Mouse (Mus musculus): ENCODE measurements around the gene Mreg. TPM values are rescaled to one million over a fixed set of nuclear protein-coding genes. Genes with fewer than 3 reads are reported as not detected.
"Not testable (repeated sequence)": the region's sequence is repeated elsewhere in the genome, so short reads cannot be mapped to it uniquely, and the experiment has no call there.

Mreg gene
- polyA plus RNA-seq, 1 experiment from 2014 or later: 12.4 TPM

- no peaks in the 10 kb centered on the region for H3K4me1 ChIP-seq (ENCODE audit: control insufficient read depth, insufficient read depth, low read length)
- no peak for ATAC-seq (ENCODE audit: insufficient read depth, low FRiP score)
- H3K27me3 ChIP-seq (ENCODE audit: control insufficient read depth, insufficient read depth, low read length): peaks cover 2% of the 10 kb centered on the region; the same call in 1 of the 2 replicates
- H3K36me3 ChIP-seq (ENCODE audit: control insufficient read depth, insufficient read depth, low read length): no peaks in the 10 kb centered on the region
- H3K4me3 ChIP-seq (replicated peaks; ENCODE audit: low read length): no peak overlapping the region
- H3K9ac ChIP-seq (ENCODE audit: low read length): no peak overlapping the region
- no peak overlapping the region for H3K4me2 ChIP-seq (ENCODE audit: low read depth, low read length)
- H3K27ac ChIP-seq (ENCODE audit: low read length): no peak overlapping the region
- WGBS: 33% methylated on average over 3 of the region's 3 CpGs
- no peaks in the 10 kb centered on the region for H3K9me3 ChIP-seq (replicated peaks; ENCODE audit: control insufficient read depth, low read length)
Measured at GRCm38 (mm10) chr1:72228974-72229373, 16.9 kb upstream of the Mreg start.

- no peak for ATAC-seq (ENCODE audit: insufficient read depth, low FRiP score)
- Histone ChIP-seq H3K9ac (ENCODE audit: low read length) (no peak overlapping the region), H3K4me2 (ENCODE audit: low read depth, low read length) (no peak overlapping the region), H3K27me3 (ENCODE audit: control insufficient read depth, insufficient read depth, low read length) (peaks cover 6% of the 10 kb centered on the region; the same call in 1 of the 2 replicates), H3K9me3 (replicated peaks; ENCODE audit: control insufficient read depth, low read length) (no peaks in the 10 kb centered on the region), H3K4me1 (ENCODE audit: control insufficient read depth, insufficient read depth, low read length) (no peaks in the 10 kb centered on the region), H3K36me3 (ENCODE audit: control insufficient read depth, insufficient read depth, low read length) (no peaks in the 10 kb centered on the region), H3K4me3 (replicated peaks; ENCODE audit: low read length) (no peak overlapping the region), H3K27ac (ENCODE audit: low read length) (no peak overlapping the region)
- 89% methylated on average over 5 of the region's 5 CpGs for WGBS
Measured at GRCm38 (mm10) chr1:72227546-72227945, 15.4 kb upstream of the Mreg start.

GRCm38 (mm10) chr1:72226887-72227481 is 14.9 kb upstream of the Mreg start:
- no peak overlapping the region for H3K27ac ChIP-seq (ENCODE audit: low read length)
- peaks cover 6% of the 10 kb centered on the region; the same call in 1 of the 2 replicates for H3K27me3 ChIP-seq (ENCODE audit: control insufficient read depth, insufficient read depth, low read length)
- no peak overlapping the region for H3K4me2 ChIP-seq (ENCODE audit: low read depth, low read length)
- ATAC-seq (ENCODE audit: insufficient read depth, low FRiP score): no peak
- H3K36me3 ChIP-seq (ENCODE audit: control insufficient read depth, insufficient read depth, low read length): no peaks in the 10 kb centered on the region
- no peak overlapping the region for H3K9ac ChIP-seq (ENCODE audit: low read length)
- no peak overlapping the region for H3K4me3 ChIP-seq (replicated peaks; ENCODE audit: low read length)
- WGBS: 32% methylated on average over 4 of the region's 4 CpGs
- H3K4me1 ChIP-seq (ENCODE audit: control insufficient read depth, insufficient read depth, low read length): no peaks in the 10 kb centered on the region
- H3K9me3 ChIP-seq (replicated peaks; ENCODE audit: control insufficient read depth, low read length): no peaks in the 10 kb centered on the region

GRCm38 (mm10) chr1:72226172-72226886 is 14.2 kb upstream of the Mreg start:
- H3K27me3 ChIP-seq (ENCODE audit: control insufficient read depth, insufficient read depth, low read length): peaks cover 6% of the 10 kb centered on the region; the same call in 1 of the 2 replicates
- under 1% methylated on average over 9 of the region's 18 CpGs for WGBS
- no peak overlapping the region for H3K27ac ChIP-seq (ENCODE audit: low read length)
- no peaks in the 10 kb centered on the region for H3K36me3 ChIP-seq (ENCODE audit: control insufficient read depth, insufficient read depth, low read length)
- no peaks in the 10 kb centered on the region for H3K9me3 ChIP-seq (replicated peaks; ENCODE audit: control insufficient read depth, low read length)
- H3K4me3 ChIP-seq (replicated peaks; ENCODE audit: low read length): peak overlapping the region; percentile 55
- no peak overlapping the region for H3K9ac ChIP-seq (ENCODE audit: low read length)
- peak overlapping the region; percentile 54 for H3K4me2 ChIP-seq (ENCODE audit: low read depth, low read length)
- H3K4me1 ChIP-seq (ENCODE audit: control insufficient read depth, insufficient read depth, low read length): no peaks in the 10 kb centered on the region
- peak; percentile 90 for ATAC-seq (ENCODE audit: insufficient read depth, low FRiP score)

- H3K27me3 ChIP-seq (ENCODE audit: control insufficient read depth, insufficient read depth, low read length); H3K9me3 ChIP-seq (replicated peaks; ENCODE audit: control insufficient read depth, low read length); H3K36me3 ChIP-seq (ENCODE audit: control insufficient read depth, insufficient read depth, low read length); H3K4me1 ChIP-seq (ENCODE audit: control insufficient read depth, insufficient read depth, low read length); H3K27ac ChIP-seq (ENCODE audit: low read length): not testable (repeated sequence)
- ATAC-seq (ENCODE audit: insufficient read depth, low FRiP score): peak; percentile 91
- H3K4me2 ChIP-seq (ENCODE audit: low read depth, low read length): peak overlapping the region; percentile 54
- H3K9ac ChIP-seq (ENCODE audit: low read length): peak overlapping the region; percentile 62
- WGBS: under 1% methylated on average over 25 of the region's 31 CpGs
- H3K4me3 ChIP-seq (replicated peaks; ENCODE audit: low read length): peak overlapping the region; percentile 55
Measured at GRCm38 (mm10) chr1:72225720-72226171, 13.6 kb upstream of the Mreg start.

- peak overlapping the region; percentile 55 for H3K4me3 ChIP-seq (replicated peaks; ENCODE audit: low read length)
- no peaks in the 10 kb centered on the region for H3K9me3 ChIP-seq (replicated peaks; ENCODE audit: control insufficient read depth, low read length)
- H3K4me2 ChIP-seq (ENCODE audit: low read depth, low read length): peak overlapping the region; percentile 54
- H3K27ac ChIP-seq (ENCODE audit: low read length): no peak overlapping the region
- ATAC-seq (ENCODE audit: insufficient read depth, low FRiP score): no peak
- peaks cover 6% of the 10 kb centered on the region; the same call in 1 of the 2 replicates for H3K27me3 ChIP-seq (ENCODE audit: control insufficient read depth, insufficient read depth, low read length)
- peak overlapping the region; percentile 62 for H3K9ac ChIP-seq (ENCODE audit: low read length)
- 10% methylated on average over 13 of the region's 13 CpGs for WGBS
- no peaks in the 10 kb centered on the region for H3K36me3 ChIP-seq (ENCODE audit: control insufficient read depth, insufficient read depth, low read length)
- H3K4me1 ChIP-seq (ENCODE audit: control insufficient read depth, insufficient read depth, low read length): no peaks in the 10 kb centered on the region
Measured at GRCm38 (mm10) chr1:72225054-72225718, 13.1 kb upstream of the Mreg start.

GRCm38 (mm10) chr1:72220008-72220407 is 7.9 kb upstream of the Mreg start:
- ATAC-seq (ENCODE audit: insufficient read depth, low FRiP score): no peak
- no peaks in the 10 kb centered on the region for H3K36me3 ChIP-seq (ENCODE audit: control insufficient read depth, insufficient read depth, low read length)
- no peak overlapping the region for H3K9ac ChIP-seq (ENCODE audit: low read length)
- H3K27me3 ChIP-seq (ENCODE audit: control insufficient read depth, insufficient read depth, low read length): peaks cover 6% of the 10 kb centered on the region; the same call in 1 of the 2 replicates
- no peak overlapping the region for H3K4me2 ChIP-seq (ENCODE audit: low read depth, low read length)
- no peaks in the 10 kb centered on the region for H3K9me3 ChIP-seq (replicated peaks; ENCODE audit: control insufficient read depth, low read length)
- no peak overlapping the region for H3K4me3 ChIP-seq (replicated peaks; ENCODE audit: low read length)
- no peaks in the 10 kb centered on the region for H3K4me1 ChIP-seq (ENCODE audit: control insufficient read depth, insufficient read depth, low read length)
- 28% methylated on average over 4 of the region's 4 CpGs for WGBS
- H3K27ac ChIP-seq (ENCODE audit: low read length): no peak overlapping the region

GRCm38 (mm10) chr1:72219116-72219515 is 7.0 kb upstream of the Mreg start:
- Histone ChIP-seq H3K36me3 (ENCODE audit: control insufficient read depth, insufficient read depth, low read length) (no peaks in the 10 kb centered on the region), H3K4me3 (replicated peaks; ENCODE audit: low read length) (no peak overlapping the region), H3K9me3 (replicated peaks; ENCODE audit: control insufficient read depth, low read length) (no peaks in the 10 kb centered on the region), H3K27ac (ENCODE audit: low read length) (no peak overlapping the region), H3K27me3 (ENCODE audit: control insufficient read depth, insufficient read depth, low read length) (peaks cover 6% of the 10 kb centered on the region; the same call in 1 of the 2 replicates), H3K9ac (ENCODE audit: low read length) (no peak overlapping the region), H3K4me1 (ENCODE audit: control insufficient read depth, insufficient read depth, low read length) (no peaks in the 10 kb centered on the region), H3K4me2 (ENCODE audit: low read depth, low read length) (no peak overlapping the region)
- peak; percentile 68; the same call in 1 of the 2 replicates for ATAC-seq (ENCODE audit: insufficient read depth, low FRiP score)
- WGBS: 13% methylated on average over 2 of the region's 2 CpGs

- no peak overlapping the region for H3K27ac ChIP-seq (ENCODE audit: low read length)
- no peak for ATAC-seq (ENCODE audit: insufficient read depth, low FRiP score)
- no peaks in the 10 kb centered on the region for H3K4me1 ChIP-seq (ENCODE audit: control insufficient read depth, insufficient read depth, low read length)
- no peak overlapping the region for H3K4me3 ChIP-seq (replicated peaks; ENCODE audit: low read length)
- 40% methylated on average over 2 of the region's 2 CpGs for WGBS
- peaks cover 6% of the 10 kb centered on the region; the same call in 1 of the 2 replicates for H3K27me3 ChIP-seq (ENCODE audit: control insufficient read depth, insufficient read depth, low read length)
- H3K36me3 ChIP-seq (ENCODE audit: control insufficient read depth, insufficient read depth, low read length): no peaks in the 10 kb centered on the region
- no peak overlapping the region for H3K4me2 ChIP-seq (ENCODE audit: low read depth, low read length)
- H3K9me3 ChIP-seq (replicated peaks; ENCODE audit: control insufficient read depth, low read length): no peaks in the 10 kb centered on the region
- H3K9ac ChIP-seq (ENCODE audit: low read length): no peak overlapping the region
Measured at GRCm38 (mm10) chr1:72218626-72219025, 6.5 kb upstream of the Mreg start.
